Mouse (Mus musculus) urinary bladder, postnatal 14 days (tissue): ENCODE results near the gene Mib2.

ENCODE experiments used
- DNase-seq: peaks from one replicate; pipeline ENCODE4 v3.0.0; 2021; ENCODE audit warnings: low spot score

Mib2 gene

GRCm38 (mm10) chr4:155613264-155613663 is 55.7 kb downstream of the Mib2 start:
- DNase-seq = no peak

GRCm38 (mm10) chr4:155611860-155612259 is 57.1 kb downstream of the Mib2 start:
- no peak for DNase-seq

GRCm38 (mm10) chr4:155606825-155607224 is 62.2 kb downstream of the Mib2 start:
- DNase-seq = no peak

- DNase-seq = no peak
Measured at GRCm38 (mm10) chr4:155605132-155605531, 63.9 kb downstream of the Mib2 start.
